Comparison of ENCODE assay signal across 11 mouse cellular contexts in the genomic region with DNA sequence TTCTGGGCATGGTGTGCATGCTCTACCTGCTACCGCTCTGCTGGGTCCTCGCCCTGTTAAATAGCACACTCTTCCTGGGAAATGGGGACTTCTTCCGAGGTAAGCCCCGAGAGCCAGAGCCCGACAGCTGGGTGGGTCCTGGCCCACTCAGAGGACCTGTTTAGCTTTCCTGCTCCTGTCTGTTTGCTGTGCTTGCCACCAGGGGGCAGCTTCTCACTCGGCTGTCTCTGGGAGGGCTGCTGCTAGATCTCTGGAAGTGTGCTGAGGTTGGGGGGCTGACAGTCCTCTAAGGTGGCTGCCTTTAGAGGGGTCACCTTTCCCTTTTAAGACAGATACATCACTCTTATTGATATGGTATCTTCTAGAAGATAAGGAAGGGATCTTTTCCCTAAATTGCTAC. TPM values are rescaled to one million over a fixed set of nuclear protein-coding genes. Genes with fewer than 3 reads are reported as not detected.
DNase-seq lines count a peak whose midpoint lies in the region; ATAC-seq and TF ChIP-seq lines count a peak whose summit lies in the region.
"Had no signal": no experiment of that assay in that cellular context is flagged by ENCODE, and none has a peak within 500 bp of the region (broad histone marks: within the 10 kb centered on the region; RNA-seq: fewer than 3 reads in every experiment).

No protein-coding gene starts in this region.

- no peaks in the 10 kb centered on the region for H3K9me3 ChIP-seq in lung, postnatal 0 days (ENCODE audit: low read length)
- H3K9me3 ChIP-seq: forebrain, embryonic 12.5 days had no signal

- POLR2A ChIA-PET in Patski (lab: Charles Lee): no interaction called here

- no peak overlapping the region for H3K9ac ChIP-seq in lung, postnatal 0 days (replicated peaks; ENCODE audit: low read depth)
- H3K9ac ChIP-seq: forebrain, embryonic 12.5 days had no signal

- intact Hi-C loops in gastrocnemius, adult 2 months (cut with DNase I): no loop called here

- peak; percentile 56 for TF ChIP-seq CTCF in gastrocnemius, adult 2 months (IDR thresholded peaks at IDR 0.05)
- peak; percentile 66 for TF ChIP-seq CTCF in lung, postnatal 0 days (IDR thresholded peaks at IDR 0.05)
- peak; percentile 75 for TF ChIP-seq CTCF in Patski (IDR thresholded peaks at IDR 0.05)
- TF ChIP-seq CTCF in olfactory bulb, adult 2 months (IDR thresholded peaks at IDR 0.05; ENCODE audit: insufficient read depth, low read depth, low read length): peak; percentile 45; the same call in 1 of the 2 replicates

- no peak overlapping the region for H3K4me3 ChIP-seq in gastrocnemius, adult 2 months
- no peak overlapping the region for H3K4me3 ChIP-seq in lung, postnatal 0 days (ENCODE audit: low read depth, low read length)
- H3K4me3 ChIP-seq in olfactory bulb, adult 2 months (ENCODE audit: insufficient read depth, low read depth, low read length): no peak overlapping the region
- H3K4me3 ChIP-seq: forebrain, embryonic 12.5 days had no signal

- no peaks in the 10 kb centered on the region for H3K4me1 ChIP-seq in lung, postnatal 0 days (ENCODE audit: insufficient read depth, low read depth, low read length)
- H3K4me1 ChIP-seq in olfactory bulb, adult 2 months (ENCODE audit: control insufficient read depth, insufficient read depth, low read length): no peaks in the 10 kb centered on the region
- H3K4me1 ChIP-seq: forebrain, embryonic 12.5 days had no signal

- in situ Hi-C loops in Patski (cut with MboI; ENCODE audit: low pct_unique_long_range_greater_than_20kb): no loop called here

- no peak overlapping the region for H3K27ac ChIP-seq in gastrocnemius, adult 2 months
- no peak overlapping the region for H3K27ac ChIP-seq in lung, postnatal 0 days (ENCODE audit: low read length)
- H3K27ac ChIP-seq in olfactory bulb, adult 2 months (ENCODE audit: insufficient read depth, low read depth, low read length): no peak overlapping the region
- H3K27ac ChIP-seq: forebrain, embryonic 12.5 days had no signal

- no peak for TF ChIP-seq POLR2A in olfactory bulb, adult 2 months (IDR thresholded peaks at IDR 0.05; ENCODE audit: insufficient read depth, low read depth, low read length)

- ATAC-seq in lung, postnatal 0 days: no peak
- no peak for ATAC-seq in Patski
- ATAC-seq in megakaryocyte, adult 5-6 weeks (ENCODE audit: poor library complexity, severe bottlenecking): no peak

- H3K4me2 ChIP-seq in lung, postnatal 0 days (replicated peaks; ENCODE audit: low read depth, low read length): no peak overlapping the region
- H3K4me2 ChIP-seq: forebrain, embryonic 12.5 days had no signal

- peaks cover 42% of the 10 kb centered on the region for H3K36me3 ChIP-seq in lung, postnatal 0 days (ENCODE audit: insufficient read depth, low read length)

- WGBS in lung, postnatal 0 days: 57% methylated on average over 6 of the region's 6 CpGs
- WGBS in olfactory bulb, adult 2 months: 64% methylated on average over 6 of the region's 6 CpGs

- no peak for DNase-seq in gastrocnemius, adult 2 months
- DNase-seq in gastrocnemius, adult 8-10 months (ENCODE audit: low spot score in 2 of 2): no peak
- no peak for DNase-seq in lung, postnatal 0 days (ENCODE audit: low spot score)
- DNase-seq in lung, postnatal 4 days: no peak
- DNase-seq in Patski (ENCODE audit: low read depth, low spot score): no peak
- DNase-seq in urinary bladder, adult 18-20 months (ENCODE audit: low spot score in 2 of 2): no peak
- DNase-seq: heart, postnatal 10 days; lung, postnatal 36 days had no signal

- CTCF ChIA-PET in Patski (lab: Charles Lee): interaction anchor here (0.8 to 4.0 kb wide), 10 partner anchors 8 to 120 kb away, joined by 3 to 19 read pairs (median 4); no protein-coding TSS in a partner anchor

- H3K27me3 ChIP-seq in lung, postnatal 0 days (replicated peaks; ENCODE audit: insufficient read depth, low read length): no peaks in the 10 kb centered on the region
- H3K27me3 ChIP-seq in Patski: no peaks in the 10 kb centered on the region
- H3K27me3 ChIP-seq: forebrain, embryonic 12.5 days had no signal

- TF ChIP-seq EP300 in lung, postnatal 0 days (IDR thresholded peaks at IDR 0.05): no peak

RNA-seq across cellular contexts. Expression of gene Zfyve27, which starts 18.9 kb away (rescaled TPM):
- 10 to 100 TPM; 13.0 to 14.4 TPM for total RNA-seq in gastrocnemius, adult 2 months (2021)
- total RNA-seq in gastrocnemius, adult 8-10 months (2022): 10 to 100 TPM; 10.4 to 13.2 (median 11.8) TPM
- polyA plus RNA-seq in lung, postnatal 0 days (2015; fragmentation: Nextera tagmentation; extraction: Ambion mirVana): 25.3 and 27.7 TPM in 2 replicates
- polyA plus RNA-seq in Patski (2021): 59.5 TPM
- polyA plus RNA-seq in olfactory bulb, adult 2 months (2012; ENCODE audit: insufficient read depth, insufficient read length, low replicate concordance, missing spikeins): not detected in 2 replicates
- 7.9 and 13.1 TPM in 2 replicates for total RNA-seq in megakaryocyte, adult 5-6 weeks (2015)
- 21.3 and 26.3 TPM in 2 replicates for total RNA-seq in megakaryocyte, adult 5-6 weeks (2017)

RNA-seq across cellular contexts. Expression of gene Sfrp5, which starts 19.4 kb away (rescaled TPM):
- 1 to 10 TPM; 4.2 to 5.6 TPM for total RNA-seq in gastrocnemius, adult 2 months (2021)
- total RNA-seq in gastrocnemius, adult 8-10 months (2022): 1 to 10 TPM; 1.8 to 7.4 (median 4.8) TPM
- 0.18 TPM in 1 of 2 replicates, not detected in the other for polyA plus RNA-seq in lung, postnatal 0 days (2015; fragmentation: Nextera tagmentation; extraction: Ambion mirVana)
- 0.04 TPM for polyA plus RNA-seq in Patski (2021)
- polyA plus RNA-seq in olfactory bulb, adult 2 months (2012; ENCODE audit: insufficient read depth, insufficient read length, low replicate concordance, missing spikeins): not detected in 2 replicates
- total RNA-seq in megakaryocyte, adult 5-6 weeks (2015): not detected in 2 replicates
- total RNA-seq in megakaryocyte, adult 5-6 weeks (2017): not detected in 2 replicates

RNA-seq across cellular contexts. Expression of gene Marveld1, which starts 35.5 kb away (rescaled TPM):
- 1 to 10 TPM; 4.8 to 7.2 TPM for total RNA-seq in gastrocnemius, adult 2 months (2021)
- 1 to 10 TPM; 4.1 to 5.8 (median 4.5) TPM for total RNA-seq in gastrocnemius, adult 8-10 months (2022)
- 23.0 and 23.1 TPM in 2 replicates for polyA plus RNA-seq in lung, postnatal 0 days (2015; fragmentation: Nextera tagmentation; extraction: Ambion mirVana)
- 34.3 TPM for polyA plus RNA-seq in Patski (2021)
- polyA plus RNA-seq in olfactory bulb, adult 2 months (2012; ENCODE audit: insufficient read depth, insufficient read length, low replicate concordance, missing spikeins): not detected in 2 replicates
- 5.7 and 6.7 TPM in 2 replicates for total RNA-seq in megakaryocyte, adult 5-6 weeks (2015)
- 7.9 and 9.4 TPM in 2 replicates for total RNA-seq in megakaryocyte, adult 5-6 weeks (2017)

RNA-seq across cellular contexts. Expression of gene Avpi1, which starts 53.8 kb away (rescaled TPM):
- 1 to 10 TPM; 8.7 to 9.0 TPM for total RNA-seq in gastrocnemius, adult 2 months (2021)
- total RNA-seq in gastrocnemius, adult 8-10 months (2022): 10 to 100 TPM in 1 of 4 experiments, 1 to 10 TPM in 3; 8.6 to 12.1 (median 9.2) TPM
- polyA plus RNA-seq in lung, postnatal 0 days (2015; fragmentation: Nextera tagmentation; extraction: Ambion mirVana): 114 and 135 TPM in 2 replicates
- polyA plus RNA-seq in Patski (2021): 34.6 TPM
- polyA plus RNA-seq in olfactory bulb, adult 2 months (2012; ENCODE audit: insufficient read depth, insufficient read length, low replicate concordance, missing spikeins): not detected in 2 replicates
- total RNA-seq in megakaryocyte, adult 5-6 weeks (2015): 1.1 and 1.7 TPM in 2 replicates
- 2.9 and 6.2 TPM in 2 replicates for total RNA-seq in megakaryocyte, adult 5-6 weeks (2017)
